Mouse (Mus musculus) hindbrain, embryonic 13.5 days (tissue): Measurements from ENCODE around the gene Scyl1. TPM values are rescaled to one million over a fixed set of nuclear protein-coding genes. Genes with fewer than 3 reads are reported as not detected.
A peak's percentile ranks its signal among the peaks of the same experiment; 100 is the strongest.

Experiments used
- ATAC-seq: fragments of 200-750 bp; cut with Nextera tagmentation; 2 replicates; pipeline ENCODE4 v1.8.0; 2017; ENCODE audit warnings: moderate TSS enrichment; ENCODE audit not compliant: low FRiP score
- H3K27ac ChIP-seq: fragments of 300-500 bp; sonication (generic); 2 replicates; pipeline ENCODE4 v1.5.1; 2015; ENCODE audit warnings: inconsistent platforms, mild to moderate bottlenecking, moderate library complexity
- H3K27me3 ChIP-seq: fragments of 300-500 bp; sonication (generic); 2 replicates; pipeline ENCODE4 v1.6.1; 2015; ENCODE audit warnings: mild to moderate bottlenecking, inconsistent platforms
- H3K36me3 ChIP-seq: fragments of 300-500 bp; sonication (generic); 2 replicates; pipeline ENCODE4 v1.6.1; 2015; ENCODE audit warnings: mild to moderate bottlenecking, inconsistent platforms
- H3K4me1 ChIP-seq: fragments of 300-500 bp; sonication (generic); replicated peaks from 2 replicates; pipeline ENCODE4 v1.6.1; 2015; ENCODE audit warnings: inconsistent platforms
- H3K4me2 ChIP-seq: fragments of 300-500 bp; sonication (generic); 2 replicates; pipeline ENCODE4 v1.6.1; 2015; ENCODE audit warnings: inconsistent platforms, mild to moderate bottlenecking, moderate library complexity
- H3K4me3 ChIP-seq: fragments of 300-500 bp; sonication (generic); 2 replicates; pipeline ENCODE4 v1.5.1; 2015; ENCODE audit warnings: mild to moderate bottlenecking, inconsistent platforms
- H3K9ac ChIP-seq: fragments of 300-500 bp; sonication (generic); 2 replicates; pipeline ENCODE4 v1.6.1; 2015; ENCODE audit warnings: mild to moderate bottlenecking, inconsistent platforms
- H3K9me3 ChIP-seq: fragments of 300-500 bp; sonication (generic); 2 replicates; pipeline ENCODE4 v1.6.1; 2016; ENCODE audit warnings: inconsistent platforms
- WGBS: fragments of 180-500 bp; shearing (Covaris S2); methylation state at CpG from one replicate; pipeline ENCODE4 v1.1.7; 2015; 5-methylcytosine and 5-hydroxymethylcytosine counted together
- polyA plus RNA-seq: library from polyadenylated mRNA; unstranded; fragments of >200 nt; fragmentation: Nextera tagmentation; extraction: Ambion mirVana; gene quantifications from 2 replicates; pipeline ENCODE4 v1.2.1, GENCODE M21; 2015

The Scyl1 gene
- polyA plus RNA-seq, 1 experiment from 2014 or later: 72.4 TPM

DNA sequence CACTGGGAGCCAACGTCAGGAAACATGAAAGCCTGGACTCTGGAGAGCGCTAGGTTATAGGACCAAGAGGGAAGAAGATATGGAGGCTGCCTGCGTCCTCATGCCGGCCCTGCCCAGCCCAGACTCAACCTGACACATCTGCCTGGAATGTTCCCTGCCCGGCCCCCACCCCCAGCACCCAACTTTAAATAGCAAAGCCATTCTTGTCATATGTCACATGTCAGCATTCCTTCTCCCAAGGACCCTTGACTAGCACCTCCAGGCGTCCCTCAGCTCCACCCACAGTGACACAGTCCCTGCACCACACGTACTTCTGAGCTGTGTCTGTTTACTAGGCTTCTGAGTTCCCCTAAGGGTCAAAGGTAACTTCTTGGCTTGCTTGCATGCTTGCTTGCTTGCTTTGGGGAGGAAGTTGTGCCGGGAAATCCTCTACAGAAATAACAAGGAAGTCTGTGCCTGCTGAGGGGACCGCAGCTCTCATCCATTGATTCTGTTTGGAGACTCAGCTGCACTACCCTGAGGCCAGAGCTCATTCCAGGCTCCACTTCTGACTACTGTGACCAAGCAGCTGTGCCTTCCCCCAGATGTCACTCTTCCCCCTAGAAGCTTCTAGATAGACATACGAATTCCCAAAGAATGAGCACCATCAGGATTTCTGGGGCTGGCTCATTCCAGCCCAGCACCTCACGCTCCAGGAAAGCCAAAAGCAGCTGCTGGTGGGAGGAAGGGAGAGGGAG lies 39.1 kb upstream of the Scyl1 start:
- 43% methylated on average over 11 of the region's 11 CpGs for WGBS
- Histone ChIP-seq H3K4me3 (no peak overlapping the region), H3K27me3 (no peaks in the 10 kb centered on the region), H3K4me2 (no peak overlapping the region), H3K4me1 (peaks cover 73% of the 10 kb centered on the region), H3K9me3 (no peaks in the 10 kb centered on the region), H3K36me3 (no peaks in the 10 kb centered on the region), H3K9ac (peak overlapping the region; percentile 3; the same call in 1 of the 2 replicates), H3K27ac (peak overlapping the region; percentile 97)
- no peak for ATAC-seq

DNA sequence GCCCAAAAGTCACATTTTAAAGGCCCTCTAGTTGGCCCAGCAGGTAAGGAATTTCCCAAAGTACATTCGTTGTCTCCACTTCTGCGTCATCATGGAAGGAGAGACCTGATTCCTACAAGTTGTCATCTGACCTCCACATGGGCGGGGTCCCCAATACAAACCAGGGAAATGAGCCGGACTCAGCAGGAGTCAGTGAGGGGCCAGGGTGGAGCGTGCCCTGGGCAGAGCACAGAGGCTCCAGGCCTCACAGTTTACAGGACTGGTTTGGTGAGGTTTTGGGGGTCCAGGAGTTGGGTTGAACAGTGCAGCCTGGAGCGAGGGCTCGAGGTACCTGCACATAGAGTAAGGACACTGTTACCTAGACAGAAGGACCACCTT lies 38.5 kb upstream of the Scyl1 start:
- Histone ChIP-seq H3K9ac (no peak overlapping the region), H3K4me3 (no peak overlapping the region), H3K27ac (peak overlapping the region; percentile 97), H3K36me3 (no peaks in the 10 kb centered on the region), H3K27me3 (no peaks in the 10 kb centered on the region), H3K9me3 (no peaks in the 10 kb centered on the region), H3K4me2 (no peak overlapping the region), H3K4me1 (peaks cover 78% of the 10 kb centered on the region)
- WGBS: 55% methylated on average over 7 of the region's 7 CpGs
- no peak for ATAC-seq

- Histone ChIP-seq H3K36me3 (no peaks in the 10 kb centered on the region), H3K4me2 (no peak overlapping the region), H3K4me3 (no peak overlapping the region), H3K9me3 (no peaks in the 10 kb centered on the region), H3K9ac (no peak overlapping the region), H3K4me1 (peaks cover 83% of the 10 kb centered on the region), H3K27me3 (no peaks in the 10 kb centered on the region), H3K27ac (peak overlapping the region; percentile 97)
- WGBS: 65% methylated on average over 14 of the region's 14 CpGs
- ATAC-seq: no peak
These were observed 37.9 kb upstream of the Scyl1 start for GRCm38 (mm10) chr19:5808955-5809711.

- H3K27ac ChIP-seq: no peak overlapping the region
- no peak overlapping the region for H3K4me2 ChIP-seq
- no peaks in the 10 kb centered on the region for H3K36me3 ChIP-seq
- no peaks in the 10 kb centered on the region for H3K9me3 ChIP-seq
- H3K4me1 ChIP-seq: peaks cover 82% of the 10 kb centered on the region
- WGBS: 61% methylated on average over 3 of the region's 3 CpGs
- no peak for ATAC-seq
- H3K9ac ChIP-seq: no peak overlapping the region
- H3K4me3 ChIP-seq: no peak overlapping the region
- H3K27me3 ChIP-seq: no peaks in the 10 kb centered on the region
These were observed 36.5 kb upstream of the Scyl1 start for GRCm38 (mm10) chr19:5807740-5808139.

DNA sequence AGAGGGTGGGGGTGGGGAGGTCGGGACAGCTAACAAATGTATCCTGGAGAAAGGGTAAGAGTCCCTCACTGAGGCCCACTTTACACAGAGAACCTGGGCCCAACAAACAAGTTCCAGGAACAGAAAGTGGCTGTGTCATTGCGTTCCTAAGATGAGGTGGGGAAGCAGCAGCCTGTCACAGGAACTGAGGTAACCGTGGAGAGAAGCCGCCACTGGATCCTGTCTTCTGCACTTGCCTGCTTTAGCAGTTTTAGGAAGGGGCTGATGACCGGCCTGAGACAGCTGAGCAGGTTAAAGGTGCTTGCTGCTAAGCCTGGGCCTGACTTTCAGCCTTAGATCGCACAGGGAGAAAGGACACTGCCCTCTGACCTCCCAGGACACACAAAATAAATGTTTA lies 35.6 kb upstream of the Scyl1 start:
- no peak overlapping the region for H3K4me2 ChIP-seq
- no peaks in the 10 kb centered on the region for H3K9me3 ChIP-seq
- H3K27me3 ChIP-seq: no peaks in the 10 kb centered on the region
- no peaks in the 10 kb centered on the region for H3K36me3 ChIP-seq
- 14% methylated on average over 6 of the region's 6 CpGs for WGBS
- H3K4me1 ChIP-seq: peaks cover 73% of the 10 kb centered on the region
- H3K27ac ChIP-seq: peak overlapping the region; percentile 83
- ATAC-seq: no peak
- H3K4me3 ChIP-seq: no peak overlapping the region
- H3K9ac ChIP-seq: no peak overlapping the region

DNA sequence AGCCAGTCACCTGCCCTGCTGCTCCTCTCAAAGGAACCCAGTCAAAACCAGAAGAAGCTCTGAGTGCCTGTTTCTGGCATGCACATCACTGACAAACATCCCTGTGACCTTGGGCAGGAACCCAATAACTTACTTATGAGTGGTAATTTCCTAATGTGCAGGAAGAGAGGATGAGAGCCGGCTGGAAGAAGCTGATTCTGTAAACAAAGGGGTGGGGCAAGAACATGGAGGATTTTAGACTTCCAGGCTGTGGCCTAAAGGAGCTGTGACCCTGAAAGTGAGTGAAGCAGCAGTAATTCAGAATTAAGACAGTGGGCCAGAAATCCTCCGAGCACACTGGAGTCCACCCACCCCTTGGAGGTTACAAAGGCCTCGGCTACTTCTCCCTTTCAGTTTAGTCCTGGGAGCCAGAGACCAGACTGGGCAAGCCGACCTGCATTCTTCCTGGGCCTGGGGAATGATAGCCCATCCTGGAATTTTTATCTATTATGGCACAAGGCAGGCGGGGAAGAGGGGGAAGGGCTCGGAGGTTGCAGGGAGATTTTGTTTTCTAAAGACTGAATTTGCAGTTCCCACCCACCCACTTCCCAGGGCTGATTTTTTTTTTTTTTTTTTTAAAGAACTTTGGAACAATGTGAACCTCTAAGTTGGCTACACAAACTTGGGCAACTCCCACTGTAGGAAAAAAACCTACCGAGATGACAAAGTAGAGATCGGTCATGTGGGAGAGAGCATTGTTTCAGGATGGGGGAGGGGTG lies 35.0 kb upstream of the Scyl1 start:
- Histone ChIP-seq H3K9ac (0 out of 2 replicates have a peak overlapping the region, but pooled peaks have one; percentile 20), H3K4me1 (peaks cover 68% of the 10 kb centered on the region), H3K4me2 (no peak overlapping the region), H3K36me3 (no peaks in the 10 kb centered on the region), H3K9me3 (no peaks in the 10 kb centered on the region), H3K27ac (peak overlapping the region; percentile 83), H3K27me3 (no peaks in the 10 kb centered on the region), H3K4me3 (no peak overlapping the region)
- 3% methylated on average over 8 of the region's 8 CpGs for WGBS
- ATAC-seq: no peak

DNA sequence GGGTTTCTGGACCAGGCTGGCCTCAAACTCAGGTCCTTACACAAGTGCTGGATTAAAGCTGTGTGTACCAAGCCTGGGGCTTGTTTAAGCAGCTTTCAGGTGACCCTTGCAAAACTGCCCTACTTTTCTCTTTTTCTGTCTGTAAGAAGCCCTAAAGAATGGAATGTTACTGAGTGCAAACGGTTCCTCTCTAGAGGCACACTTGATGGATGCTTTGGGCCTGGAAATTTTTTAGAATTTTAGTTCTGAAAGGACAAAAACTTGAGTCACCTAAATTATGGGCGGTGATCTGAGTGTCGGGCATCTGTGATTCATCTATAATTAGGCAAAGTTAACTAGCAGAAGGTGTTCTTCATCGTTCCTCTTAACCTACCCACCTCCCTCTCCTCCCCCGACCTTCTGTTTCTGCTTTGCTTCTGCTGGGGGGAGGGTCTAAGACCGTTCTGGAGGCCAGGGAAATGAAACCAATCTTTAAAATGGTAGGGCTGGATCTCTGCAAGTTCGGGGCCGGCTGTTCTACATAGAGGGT lies 33.2 kb upstream of the Scyl1 start:
- peak overlapping the region; percentile 77 for H3K9ac ChIP-seq
- H3K9me3 ChIP-seq: no peaks in the 10 kb centered on the region
- peak overlapping the region; percentile 100 for H3K27ac ChIP-seq
- H3K4me3 ChIP-seq: peak overlapping the region; percentile 87; the same call in 1 of the 2 replicates
- H3K36me3 ChIP-seq: no peaks in the 10 kb centered on the region
- H3K4me1 ChIP-seq: peaks cover 50% of the 10 kb centered on the region
- ATAC-seq: no peak
- no peaks in the 10 kb centered on the region for H3K27me3 ChIP-seq
- peak overlapping the region; percentile 99 for H3K4me2 ChIP-seq
- 37% methylated on average over 8 of the region's 8 CpGs for WGBS

DNA sequence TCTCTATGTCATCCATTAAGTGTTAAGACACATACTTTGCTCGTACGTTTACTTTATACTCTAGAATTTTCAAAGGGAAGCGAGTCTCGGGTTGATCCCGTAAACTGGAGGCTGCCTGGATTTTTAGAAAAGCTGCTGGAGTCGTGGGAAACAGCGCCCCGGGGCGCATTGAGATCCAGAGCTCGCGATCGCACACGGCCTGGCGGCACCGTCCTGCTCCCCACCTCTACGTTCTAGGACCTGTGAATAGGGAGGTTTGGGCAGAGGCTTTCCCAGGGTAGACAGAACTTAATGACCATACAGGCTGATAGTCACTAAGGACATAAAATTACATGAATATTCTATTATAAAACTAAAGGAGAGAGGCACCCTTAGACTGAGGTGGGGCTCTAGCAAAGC lies 32.7 kb upstream of the Scyl1 start:
- no peaks in the 10 kb centered on the region for H3K27me3 ChIP-seq
- peak overlapping the region; percentile 99 for H3K4me2 ChIP-seq
- H3K9me3 ChIP-seq: no peaks in the 10 kb centered on the region
- H3K27ac ChIP-seq: peak overlapping the region; percentile 100
- H3K9ac ChIP-seq: peak overlapping the region; percentile 77
- peak; percentile 13 for ATAC-seq
- WGBS: 1% methylated on average over 16 of the region's 16 CpGs
- H3K4me1 ChIP-seq: peaks cover 46% of the 10 kb centered on the region
- H3K36me3 ChIP-seq: 0 out of 2 replicates have a peak, but pooled peaks cover under 1% of the 10 kb centered on the region
- H3K4me3 ChIP-seq: peak overlapping the region; percentile 87

DNA sequence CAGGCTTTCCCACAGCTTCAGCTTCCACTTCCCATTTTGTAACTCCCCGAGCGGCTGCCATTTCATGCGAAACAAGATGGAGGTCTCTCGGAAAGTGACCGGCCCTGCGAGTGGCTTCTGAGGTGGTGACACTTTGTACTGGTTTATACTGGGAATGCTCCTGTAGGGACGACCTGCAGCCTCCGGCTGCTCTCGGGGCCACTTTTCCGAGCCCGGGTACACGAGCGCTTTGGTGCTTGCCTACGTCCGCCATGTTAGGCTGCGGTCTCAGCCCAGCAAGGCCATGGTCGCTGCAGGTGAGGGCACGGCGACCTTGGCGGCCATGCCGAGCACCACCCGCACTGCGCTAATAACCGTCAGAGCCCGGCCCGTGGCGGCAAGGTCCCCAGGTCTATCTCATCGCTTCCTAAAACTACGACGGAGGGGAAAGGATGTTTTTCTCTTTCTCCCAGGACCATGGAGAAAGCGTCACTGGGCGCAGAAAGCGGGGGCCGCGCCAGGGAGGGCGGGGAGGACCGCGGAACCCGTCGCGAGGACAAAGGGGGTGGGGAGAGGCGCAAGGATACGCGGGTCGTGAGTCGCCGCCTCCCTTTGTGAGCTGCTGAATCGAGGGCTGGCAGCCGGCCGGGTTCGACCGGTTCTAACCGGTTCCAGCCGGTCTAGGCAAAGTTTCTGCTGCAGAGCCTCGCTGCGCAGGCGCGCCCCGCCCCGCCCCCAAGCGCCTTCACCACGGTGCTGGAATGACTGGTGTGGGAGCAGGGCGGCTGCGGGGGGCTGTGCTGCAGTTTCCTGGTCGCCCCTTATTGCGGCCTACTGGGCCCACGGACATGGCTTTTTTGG lies 32.0 kb upstream of the Scyl1 start:
- WGBS: under 1% methylated on average over 67 of the region's 67 CpGs
- Histone ChIP-seq H3K4me3 (peak overlapping the region; percentile 87), H3K27me3 (no peaks in the 10 kb centered on the region), H3K9ac (peak overlapping the region; percentile 99), H3K36me3 (peaks cover 5% of the 10 kb centered on the region; the same call in 1 of the 2 replicates), H3K4me2 (peak overlapping the region; percentile 99), H3K4me1 (peaks cover 40% of the 10 kb centered on the region), H3K27ac (peak overlapping the region; percentile 100), H3K9me3 (no peaks in the 10 kb centered on the region)
- ATAC-seq: peak; percentile 98

- peak overlapping the region; percentile 99 for H3K4me2 ChIP-seq
- no peak for ATAC-seq
- no peaks in the 10 kb centered on the region for H3K9me3 ChIP-seq
- H3K27ac ChIP-seq: peak overlapping the region; percentile 100
- peaks cover 40% of the 10 kb centered on the region for H3K4me1 ChIP-seq
- peak overlapping the region; percentile 87 for H3K4me3 ChIP-seq
- H3K9ac ChIP-seq: peak overlapping the region; percentile 99
- H3K27me3 ChIP-seq: no peaks in the 10 kb centered on the region
- H3K36me3 ChIP-seq: peaks cover 9% of the 10 kb centered on the region
- WGBS: under 1% methylated on average over 4 of the region's 4 CpGs
These were observed 31.5 kb upstream of the Scyl1 start for GRCm38 (mm10) chr19:5802787-5803040.

DNA sequence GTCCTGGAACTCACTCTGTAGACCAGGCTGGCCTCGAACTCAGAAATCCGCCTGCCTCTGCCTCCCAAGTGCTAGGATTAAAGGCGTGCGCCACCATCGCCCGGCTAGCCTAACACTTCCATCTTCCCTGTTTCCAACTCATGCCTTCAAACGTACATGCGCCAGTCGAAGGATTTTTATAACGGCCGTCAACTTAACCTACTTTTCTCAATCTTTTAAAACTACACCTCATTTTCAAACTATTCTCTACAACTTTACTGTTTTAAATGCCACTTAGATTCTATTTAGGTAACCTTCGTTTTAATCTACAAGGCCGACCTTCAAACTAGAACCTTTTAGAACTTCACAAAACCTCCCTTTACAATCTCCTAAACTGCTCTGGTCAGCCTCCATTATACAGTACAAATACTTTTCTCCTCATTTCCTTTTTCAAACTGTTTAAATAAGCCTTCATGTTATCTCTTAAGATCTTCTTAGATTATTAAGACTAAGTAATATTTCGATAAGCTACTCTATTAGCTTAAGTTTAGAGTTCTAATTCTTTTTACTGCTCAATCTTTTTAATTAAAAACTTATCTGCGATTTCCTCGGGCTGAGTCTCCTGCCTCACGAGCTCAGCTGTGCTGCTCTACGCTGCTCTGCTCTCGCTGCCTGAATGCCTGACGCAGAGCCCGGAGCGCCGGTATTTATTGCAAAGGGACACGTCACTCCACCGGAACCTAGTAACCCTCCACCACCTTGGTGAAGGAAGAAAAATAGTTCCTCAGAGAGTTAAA lies 31.0 kb upstream of the Scyl1 start:
- H3K4me1 ChIP-seq: peaks cover 44% of the 10 kb centered on the region
- H3K27ac ChIP-seq: peak overlapping the region; percentile 100
- peak overlapping the region; percentile 99 for H3K9ac ChIP-seq
- peak overlapping the region; percentile 99 for H3K4me2 ChIP-seq
- H3K4me3 ChIP-seq: peak overlapping the region; percentile 87
- H3K36me3 ChIP-seq: peaks cover 14% of the 10 kb centered on the region
- no peaks in the 10 kb centered on the region for H3K9me3 ChIP-seq
- no peaks in the 10 kb centered on the region for H3K27me3 ChIP-seq
- under 1% methylated on average over 25 of the region's 25 CpGs for WGBS
- 0 out of 2 replicates have a peak, but pooled peaks have one; percentile 26 for ATAC-seq
